Mouse (Mus musculus) retina, postnatal 1 day (tissue): ENCODE data around the gene Commd1.

Source experiments
- DNase-seq: peaks from one replicate; pipeline ENCODE4 v3.0.0-alpha.2; 2012

Gene Commd1

GRCm38 (mm10) chr11:22857705-22858440, 124.3 kb downstream of the Commd1 start:
- DNase-seq = peak; percentile 19

GRCm38 (mm10) chr11:22857106-22857704, 125.0 kb downstream of the Commd1 start:
- no peak for DNase-seq

- DNase-seq = no peak
Observed at GRCm38 (mm10) chr11:22856371-22856965, 125.7 kb downstream of the Commd1 start.

GRCm38 (mm10) chr11:22854571-22854970, 127.6 kb downstream of the Commd1 start:
- DNase-seq = no peak

GRCm38 (mm10) chr11:22853477-22854157, 128.6 kb downstream of the Commd1 start:
- DNase-seq = no peak

GRCm38 (mm10) chr11:22852510-22852909, 129.7 kb downstream of the Commd1 start:
- DNase-seq = no peak

GRCm38 (mm10) chr11:22851416-22851815, 130.8 kb downstream of the Commd1 start:
- DNase-seq = no peak

GRCm38 (mm10) chr11:22850077-22850476, 132.1 kb downstream of the Commd1 start:
- DNase-seq = no peak

- no peak for DNase-seq
Observed at GRCm38 (mm10) chr11:22848649-22849195, 133.5 kb downstream of the Commd1 start.

GRCm38 (mm10) chr11:22847732-22848648, 134.2 kb downstream of the Commd1 start:
- no peak for DNase-seq

- DNase-seq = no peak
Observed at GRCm38 (mm10) chr11:22846960-22847731, 135.0 kb downstream of the Commd1 start.
